Mouse (Mus musculus) mouse embryonic stem cell (cell line): ENCODE data around the gene Bcl2l11.

Source experiments
- in situ Hi-C, 2 experiments: fragments of 300-500 bp; cut with MboI; formaldehyde crosslinking; loops; 1 replicate in 1 of 2; 3 replicates in 1 of 2; pipeline ENCODE4 v1.14.3; 2019 to 2020; ENCODE audit warnings: low sequenced_read_pairs in 2 of 2, low pct_unique_long_range_greater_than_20kb in 1 of 2, mixed read lengths in 1 of 2; ENCODE audit not compliant: unreplicated experiment in 1 of 2

Gene Bcl2l11

GRCm38 (mm10) chr2:128102086-128102485 lies 23.8 kb upstream of the Bcl2l11 start:
- in situ Hi-C loops: no loop called here

DNA sequence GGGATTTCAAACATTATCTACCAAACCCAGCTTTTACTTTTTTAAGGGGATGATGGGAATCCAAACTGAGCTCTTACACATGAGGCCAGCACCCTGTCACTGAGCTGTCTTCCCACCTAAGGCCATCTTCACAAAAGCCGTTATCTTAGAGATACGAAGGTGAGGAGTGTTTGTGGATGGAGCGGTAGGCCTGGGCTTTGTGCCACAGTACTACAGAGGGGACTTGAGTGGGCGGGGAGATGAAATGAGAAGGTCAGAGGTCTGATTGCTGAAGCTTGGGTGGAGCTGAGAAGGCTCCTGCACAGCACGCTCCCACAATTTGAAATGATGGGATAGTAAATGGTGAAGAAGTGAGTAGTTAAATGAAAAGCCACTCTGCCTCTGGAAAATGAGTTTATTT lies 21.0 kb upstream of the Bcl2l11 start:
- in situ Hi-C loops: no loop called here

GRCm38 (mm10) chr2:128105651-128106050 lies 20.2 kb upstream of the Bcl2l11 start:
- in situ Hi-C loops: no loop called here

DNA sequence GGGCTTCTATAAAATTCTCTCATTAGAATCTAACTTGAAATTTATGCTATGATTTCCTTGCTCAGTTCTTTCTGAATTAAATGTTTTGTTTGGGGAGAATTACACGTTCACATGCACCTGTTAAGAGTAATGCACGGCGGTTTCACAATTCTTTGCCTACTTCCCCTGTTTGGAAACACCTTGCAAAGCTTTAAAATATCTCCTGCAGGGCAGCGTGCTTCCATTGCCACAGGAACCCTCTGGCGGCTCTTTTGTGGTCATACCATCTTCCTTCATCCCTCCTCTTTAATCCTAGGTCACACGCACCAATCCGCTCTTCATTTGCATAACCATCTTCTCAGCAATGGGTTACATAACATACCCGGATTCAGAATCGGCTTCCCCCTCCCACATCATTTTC lies 14.3 kb upstream of the Bcl2l11 start:
- in situ Hi-C loops: no loop called here

DNA sequence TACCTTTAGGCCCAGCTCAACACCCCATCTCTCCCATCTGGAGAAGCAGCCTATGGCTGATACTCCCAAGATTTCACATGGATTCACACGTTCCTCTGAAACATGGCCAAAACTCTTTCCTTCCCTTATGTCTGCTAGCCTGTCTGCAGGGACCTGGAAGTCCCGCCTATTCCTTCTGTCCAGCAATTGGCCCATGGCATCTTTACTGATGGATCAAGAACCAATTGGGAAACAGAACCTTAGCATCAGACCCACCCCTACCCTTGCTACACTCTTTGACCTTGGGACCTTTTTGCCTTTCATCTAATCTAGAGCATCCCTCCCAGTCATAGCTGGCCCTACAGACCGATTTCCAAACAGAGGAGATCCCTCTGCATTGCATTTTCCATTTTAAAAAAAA lies 11.2 kb upstream of the Bcl2l11 start:
- in situ Hi-C loops: no loop called here

- in situ Hi-C loops: no loop called here
Observed at GRCm38 (mm10) chr2:128115579-128115978, 10.3 kb upstream of the Bcl2l11 start.

GRCm38 (mm10) chr2:128117605-128118004 lies 8.2 kb upstream of the Bcl2l11 start:
- in situ Hi-C loops: no loop called here

- in situ Hi-C loops: no loop called here
Observed at GRCm38 (mm10) chr2:128118971-128119370, 6.9 kb upstream of the Bcl2l11 start.

- in situ Hi-C loops: no loop called here
Observed at GRCm38 (mm10) chr2:128122491-128122890, 3.3 kb upstream of the Bcl2l11 start.

DNA sequence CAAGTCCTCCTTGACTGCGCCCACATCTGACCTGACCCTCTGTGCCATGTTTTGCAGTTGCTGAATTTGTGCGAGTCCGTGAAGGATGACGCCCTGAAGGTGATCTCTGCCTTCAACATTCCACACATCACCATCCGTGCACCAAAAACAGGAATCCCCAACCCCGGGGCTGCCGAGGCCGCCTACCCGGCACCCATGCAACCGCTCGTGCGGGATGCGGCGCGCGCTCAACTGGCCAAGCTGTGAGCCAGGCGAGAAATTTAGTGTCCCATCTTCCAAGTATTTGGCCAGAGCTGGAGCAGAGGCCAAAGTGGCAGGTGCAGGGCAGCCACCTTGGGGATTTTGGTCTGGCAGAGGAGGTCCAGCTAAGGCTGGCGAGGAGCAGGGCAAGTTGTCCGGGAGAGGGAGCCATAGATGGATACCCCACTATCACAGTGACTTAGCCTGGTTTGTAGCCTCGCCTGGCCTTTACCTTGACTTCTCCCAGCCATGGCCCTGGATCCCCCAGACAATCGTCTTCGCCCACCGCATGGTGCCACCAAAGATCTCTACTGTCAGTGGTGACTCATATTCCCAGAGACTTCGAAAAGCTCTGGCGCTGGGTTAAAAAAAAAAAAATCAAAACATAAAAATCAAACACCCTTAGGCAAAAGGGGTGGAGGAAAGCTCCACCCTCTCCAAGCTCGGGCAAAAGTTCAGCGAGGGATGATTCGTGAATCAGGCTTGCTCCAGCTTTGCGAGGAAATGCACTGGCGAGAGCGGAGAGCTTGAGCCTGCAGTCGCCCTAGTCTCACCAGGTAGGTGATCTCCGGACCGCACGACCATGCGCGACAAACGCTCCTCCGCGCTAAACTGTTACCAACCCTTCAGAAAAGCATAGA lies 2.7 kb upstream of the Bcl2l11 start:
- in situ Hi-C loops: no loop called here

DNA sequence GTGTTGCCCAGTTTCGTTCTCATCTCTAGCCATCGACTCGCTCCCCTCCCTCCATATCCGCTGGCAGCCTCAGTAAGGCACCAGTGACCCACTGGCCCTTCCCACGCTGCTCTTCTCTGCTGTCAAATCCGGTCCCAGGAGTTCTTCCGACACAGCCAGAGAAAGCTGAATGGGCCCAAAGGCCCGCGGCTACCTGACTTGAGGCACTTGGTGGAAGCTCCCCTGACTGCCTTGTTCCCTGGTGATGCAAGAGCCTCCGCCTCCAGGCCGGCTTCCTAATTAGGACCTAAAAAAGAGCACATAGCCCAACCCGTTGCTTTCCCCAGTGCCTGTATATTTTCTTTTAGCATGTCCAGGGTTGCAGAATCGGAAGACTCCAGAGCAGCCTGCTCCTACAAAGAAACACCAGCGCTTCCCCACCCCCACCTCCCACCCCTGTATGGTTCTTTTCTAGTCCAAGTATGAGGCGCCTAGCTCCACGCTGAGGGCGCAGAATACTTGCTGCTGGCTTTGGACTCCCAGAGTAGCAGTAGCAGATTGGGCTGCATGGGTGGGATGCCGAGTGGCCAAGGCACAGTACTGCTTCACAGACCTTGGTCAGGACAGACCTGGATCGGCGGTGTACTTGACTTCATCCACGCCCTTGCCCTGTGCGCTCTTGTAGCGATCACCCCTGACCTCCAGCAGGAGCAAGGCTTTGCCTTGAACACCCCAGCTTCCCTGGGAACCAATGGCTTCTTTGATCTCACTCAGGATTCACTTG lies 1.7 kb upstream of the Bcl2l11 start:
- in situ Hi-C loops: no loop called here

DNA sequence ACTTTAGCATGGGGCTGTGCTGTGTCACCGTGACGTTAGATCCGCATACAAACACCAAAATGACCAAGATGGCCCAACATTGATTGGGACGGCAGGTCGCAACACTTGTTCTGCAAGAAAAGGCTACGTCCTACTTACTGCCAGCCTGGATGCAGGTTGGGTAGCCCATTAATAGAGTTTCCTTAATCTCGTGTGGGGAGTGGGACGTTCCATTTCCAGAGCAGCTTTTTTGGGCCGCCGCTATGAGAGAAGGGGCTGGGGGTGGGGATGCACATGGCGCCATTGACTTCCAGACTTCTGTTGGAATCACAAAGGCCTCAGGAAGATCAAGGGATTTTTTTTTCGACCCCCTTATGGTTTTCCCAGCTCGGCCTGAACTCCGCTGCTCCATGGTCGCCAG lies 1.1 kb upstream of the Bcl2l11 start:
- in situ Hi-C loops: no loop called here

DNA sequence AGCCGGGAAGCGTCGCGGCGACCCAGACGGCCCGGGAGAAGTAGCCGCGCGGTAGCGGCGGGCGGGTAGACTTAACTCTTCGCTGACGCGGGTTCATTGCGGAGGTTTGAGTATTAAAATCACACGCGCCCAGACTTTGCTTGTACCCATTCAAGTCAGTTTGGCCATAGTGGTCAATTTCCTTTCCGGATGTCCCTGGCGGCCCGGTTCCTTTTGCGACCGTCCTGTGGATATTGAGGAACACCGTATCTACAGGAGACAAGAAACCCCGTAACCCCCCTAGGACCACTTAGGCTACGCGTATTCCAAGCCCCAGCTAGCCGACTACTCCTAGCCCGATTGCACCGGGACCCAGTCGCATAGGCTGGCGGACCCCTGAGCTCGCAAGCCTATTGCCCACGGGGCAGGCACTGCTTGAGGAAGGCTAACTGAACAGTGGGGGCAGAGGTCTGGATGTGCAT lies 783 bp downstream of the Bcl2l11 start:
- in situ Hi-C loops: no loop called here

DNA sequence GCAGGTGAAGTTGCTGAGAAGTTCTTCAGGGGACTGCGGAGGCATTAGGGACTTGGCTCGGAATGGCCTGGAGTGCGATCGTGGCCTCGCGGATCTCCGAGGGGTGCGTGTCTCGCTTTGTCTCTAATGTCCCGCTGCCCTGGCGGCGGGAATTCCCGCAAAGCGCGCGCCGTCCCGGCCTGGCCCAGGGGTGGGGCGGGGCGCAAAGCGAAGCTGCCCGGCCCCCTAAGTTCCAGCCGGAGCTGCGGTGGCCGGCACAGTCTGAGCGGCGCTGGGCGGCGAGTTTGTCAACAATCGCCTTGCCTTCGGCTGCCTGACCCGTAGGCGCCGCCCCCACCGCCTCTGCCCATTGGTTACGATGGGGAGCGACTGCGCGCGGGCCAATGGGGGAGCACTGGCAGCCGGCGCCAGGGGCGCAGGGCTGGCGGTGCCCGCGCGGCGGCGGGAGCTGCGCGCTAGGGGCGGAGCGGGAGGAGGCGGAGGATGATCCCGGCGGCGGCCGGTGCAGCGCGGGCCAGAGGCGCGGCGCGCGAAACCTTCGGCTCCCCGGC lies 1.4 kb downstream of the Bcl2l11 start:
- in situ Hi-C loops: no loop called here

GRCm38 (mm10) chr2:128127691-128128292 lies 2.0 kb downstream of the Bcl2l11 start:
- in situ Hi-C loops: no loop called here

DNA sequence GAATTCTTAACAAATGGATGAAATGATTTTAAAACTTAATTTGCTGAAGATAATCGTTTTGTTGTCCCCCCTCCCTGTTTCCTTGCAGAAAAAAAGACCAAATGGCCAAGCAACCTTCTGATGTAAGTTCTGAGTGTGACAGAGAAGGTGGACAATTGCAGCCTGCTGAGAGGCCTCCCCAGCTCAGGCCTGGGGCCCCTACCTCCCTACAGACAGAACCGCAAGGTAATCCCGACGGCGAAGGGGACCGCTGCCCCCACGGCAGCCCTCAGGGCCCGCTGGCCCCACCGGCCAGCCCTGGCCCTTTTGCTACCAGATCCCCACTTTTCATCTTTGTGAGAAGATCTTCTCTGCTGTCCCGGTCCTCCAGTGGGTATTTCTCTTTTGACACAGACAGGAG lies 2.7 kb downstream of the Bcl2l11 start:
- in situ Hi-C loops: no loop called here

DNA sequence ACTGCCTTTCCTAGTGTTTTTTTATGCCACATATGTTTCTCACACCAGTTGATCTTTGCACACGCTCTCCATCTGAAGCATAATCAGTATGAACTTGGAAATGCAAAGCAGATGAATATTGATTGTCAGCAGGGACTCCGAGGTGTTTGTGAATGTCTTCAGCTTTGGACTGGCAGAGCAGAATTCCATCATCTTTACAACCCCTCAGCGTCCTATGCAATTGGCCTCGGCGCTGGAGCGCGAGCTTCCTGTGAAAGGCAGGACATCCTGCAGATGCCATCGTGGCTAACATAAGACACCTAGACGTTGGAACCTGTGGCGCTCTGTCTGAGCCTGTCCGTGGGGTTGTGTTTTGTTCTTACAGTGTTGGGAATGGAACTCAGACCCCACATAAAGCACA lies 5.7 kb downstream of the Bcl2l11 start:
- in situ Hi-C loops: no loop called here

DNA sequence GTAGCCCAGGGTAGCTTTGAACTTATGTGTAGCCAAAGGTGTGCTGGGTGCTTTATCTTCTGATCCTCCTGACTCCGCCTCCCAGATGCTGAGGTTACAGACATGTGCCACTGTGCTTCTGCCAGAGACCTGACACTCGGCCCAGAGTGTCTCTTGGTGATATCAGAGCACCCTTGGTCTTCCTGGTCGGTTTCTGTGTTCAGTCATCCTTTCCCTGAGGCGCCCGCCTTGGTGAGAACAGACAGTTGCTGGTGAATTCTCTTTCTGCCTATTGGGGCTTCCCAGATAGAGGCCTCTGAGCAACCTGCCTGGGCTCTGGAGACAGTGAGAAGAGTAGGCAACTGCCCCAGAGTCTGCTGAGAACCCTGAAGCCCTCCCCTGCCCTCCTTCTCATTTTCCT lies 6.8 kb downstream of the Bcl2l11 start:
- in situ Hi-C loops: no loop called here

- in situ Hi-C loops: no loop called here
Observed at GRCm38 (mm10) chr2:128133865-128134264, 8.0 kb downstream of the Bcl2l11 start.
